Mouse (Mus musculus) forebrain, embryonic 16.5 days (tissue): Measurements from ENCODE around the gene Il6st. TPM values are rescaled to one million over a fixed set of nuclear protein-coding genes. Genes with fewer than 3 reads are reported as not detected.

Experiments
- ATAC-seq: fragments of 200-750 bp; cut with Nextera tagmentation; 2 replicates; pipeline ENCODE4 v1.8.0; 2017; ENCODE audit warnings: mild to moderate bottlenecking, moderate library complexity
- H3K27ac ChIP-seq: fragments of 300-500 bp; sonication (generic); 2 replicates; pipeline ENCODE4 v1.5.1; 2014; ENCODE audit warnings: low read length, control low read depth
- H3K27me3 ChIP-seq: fragments of 300-500 bp; sonication (generic); replicated peaks from 2 replicates; pipeline ENCODE4 v1.6.1; 2014; ENCODE audit warnings: low read length; ENCODE audit not compliant: control insufficient read depth, insufficient read depth
- H3K36me3 ChIP-seq: fragments of 300-500 bp; sonication (generic); 2 replicates; pipeline ENCODE4 v1.6.1; 2014; ENCODE audit not compliant: control insufficient read depth, insufficient read depth
- H3K4me1 ChIP-seq: fragments of 300-500 bp; sonication (generic); replicated peaks from 2 replicates; pipeline ENCODE4 v1.6.1; 2014; ENCODE audit warnings: low read length; ENCODE audit not compliant: control insufficient read depth, insufficient read depth
- H3K4me2 ChIP-seq: fragments of 300-500 bp; sonication (generic); 2 replicates; pipeline ENCODE4 v1.6.1; 2014; ENCODE audit warnings: mild to moderate bottlenecking, low read length, control low read depth
- H3K4me3 ChIP-seq: fragments of 300-500 bp; sonication (generic); replicated peaks from 2 replicates; pipeline ENCODE4 v1.5.1; 2014; ENCODE audit warnings: mild to moderate bottlenecking, low read length, control low read depth
- H3K9ac ChIP-seq: fragments of 300-500 bp; sonication (generic); replicated peaks from 2 replicates; pipeline ENCODE4 v1.6.1; 2014; ENCODE audit warnings: low read depth, low read length, control low read depth
- H3K9me3 ChIP-seq: fragments of 300-500 bp; sonication (generic); 2 replicates; pipeline ENCODE4 v1.6.1; 2016; ENCODE audit warnings: low read length; ENCODE audit not compliant: control insufficient read depth
- WGBS: fragments of 180-500 bp; shearing (Covaris S2); extraction: QIAGEN DNeasy Blood & Tissue Kit; methylation state at CpG from one replicate; pipeline ENCODE4 v1.1.7; 2014; 5-methylcytosine and 5-hydroxymethylcytosine counted together
- polyA plus RNA-seq: library from polyadenylated mRNA; unstranded; fragments of >200 nt; fragmentation: Nextera tagmentation; extraction: Ambion mirVana; gene quantifications from 2 replicates; pipeline ENCODE4 v1.2.1, GENCODE M21; 2015

Gene Il6st
- polyA plus RNA-seq, 1 experiment from 2014 or later: 15.0 TPM

DNA sequence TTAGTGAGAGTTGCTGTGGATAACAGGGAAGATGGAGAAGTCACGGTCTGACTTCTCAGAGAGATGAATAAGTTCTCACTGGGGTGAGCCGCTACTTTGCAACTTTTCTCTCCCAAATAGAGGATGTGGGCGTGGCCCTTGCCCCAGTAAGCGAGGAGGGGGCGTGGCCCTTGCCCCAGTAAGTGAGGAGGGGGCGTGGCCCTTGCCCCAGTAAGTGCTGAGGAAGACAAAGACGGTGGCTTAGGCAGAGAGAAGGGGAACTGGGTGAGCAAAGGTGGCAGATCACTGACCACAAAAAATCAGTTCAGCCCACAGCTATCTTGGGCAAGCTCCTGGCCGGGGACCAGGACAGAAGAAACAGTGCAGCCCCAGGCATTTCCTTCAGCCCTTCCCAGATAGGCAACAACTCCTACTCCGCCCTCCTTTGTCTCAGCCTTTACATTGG, 23.9 kb upstream of the Il6st start:
- no peak overlapping the region for H3K27ac ChIP-seq
- no peak overlapping the region for H3K4me3 ChIP-seq
- H3K4me2 ChIP-seq: peak overlapping the region; percentile 32
- peaks cover 4% of the 10 kb centered on the region; the same call in 1 of the 2 replicates for H3K4me1 ChIP-seq
- H3K9ac ChIP-seq: no peak overlapping the region
- WGBS: 14% methylated on average over 9 of the region's 9 CpGs
- H3K36me3 ChIP-seq: no peaks in the 10 kb centered on the region
- H3K27me3 ChIP-seq: no peaks in the 10 kb centered on the region
- no peak for ATAC-seq
- H3K9me3 ChIP-seq: no peaks in the 10 kb centered on the region

DNA sequence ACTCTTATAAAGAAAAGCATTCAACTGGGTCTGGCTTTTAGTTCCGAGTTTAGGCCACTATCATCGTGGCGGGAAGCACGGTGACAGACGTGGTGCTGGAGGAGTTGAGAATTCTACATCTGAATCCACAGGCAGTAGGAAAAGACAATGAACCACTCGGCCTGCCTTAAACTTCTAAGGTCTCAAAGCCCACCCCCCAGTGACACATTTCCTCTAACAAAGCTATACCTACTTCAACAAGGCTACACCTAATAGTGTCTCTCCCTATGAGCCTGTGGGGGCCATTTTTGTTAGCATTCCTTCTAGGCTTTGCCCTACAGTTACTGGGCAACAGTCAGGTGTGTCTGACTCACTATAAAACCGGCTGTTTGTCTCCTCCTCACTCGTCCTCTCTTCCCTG, 23.2 kb upstream of the Il6st start:
- H3K4me2 ChIP-seq: no peak overlapping the region
- H3K4me1 ChIP-seq: peaks cover 4% of the 10 kb centered on the region; the same call in 1 of the 2 replicates
- H3K4me3 ChIP-seq: no peak overlapping the region
- no peaks in the 10 kb centered on the region for H3K9me3 ChIP-seq
- no peak for ATAC-seq
- no peak overlapping the region for H3K27ac ChIP-seq
- H3K9ac ChIP-seq: no peak overlapping the region
- WGBS: 68% methylated on average over 8 of the region's 8 CpGs
- H3K36me3 ChIP-seq: no peaks in the 10 kb centered on the region
- H3K27me3 ChIP-seq: no peaks in the 10 kb centered on the region

DNA sequence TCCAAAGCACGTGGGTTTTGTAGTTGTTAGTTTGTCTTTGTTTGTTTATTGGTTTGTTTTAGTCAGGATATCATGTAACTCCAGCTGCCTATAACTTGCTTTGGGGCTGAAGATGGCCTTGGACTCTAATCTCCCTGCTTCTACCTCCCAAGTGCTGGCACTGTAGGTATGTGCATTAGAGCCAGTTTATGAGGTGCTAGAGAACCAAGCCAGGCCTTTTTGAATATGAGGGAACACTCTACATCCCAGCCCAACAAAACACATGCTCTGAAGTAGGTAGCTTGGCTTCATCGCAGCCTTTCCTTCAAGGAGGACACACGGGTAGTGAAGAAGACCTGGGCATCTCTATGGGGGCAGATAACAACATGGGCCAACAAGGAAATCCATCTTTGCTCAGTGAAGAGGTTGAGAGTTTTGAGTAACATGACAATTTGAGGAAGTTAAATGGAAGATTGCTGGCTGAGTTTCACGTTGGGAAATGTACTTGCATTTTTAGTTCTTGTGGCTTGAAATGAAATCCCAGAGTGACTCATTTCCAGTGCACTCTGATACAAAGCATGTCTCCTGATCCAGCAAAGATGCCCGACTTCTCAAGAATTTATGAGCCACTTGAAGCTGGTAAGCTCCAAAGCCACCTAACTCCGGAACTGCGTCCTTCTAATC, 20.9 kb upstream of the Il6st start:
- Histone ChIP-seq H3K27me3 (no peaks in the 10 kb centered on the region), H3K9me3 (no peaks in the 10 kb centered on the region), H3K4me1 (peaks cover 4% of the 10 kb centered on the region; the same call in 1 of the 2 replicates), H3K36me3 (no peaks in the 10 kb centered on the region), H3K4me3 (no peak overlapping the region), H3K9ac (no peak overlapping the region), H3K4me2 (no peak overlapping the region), H3K27ac (no peak overlapping the region)
- 88% methylated on average over 7 of the region's 7 CpGs for WGBS
- no peak for ATAC-seq

DNA sequence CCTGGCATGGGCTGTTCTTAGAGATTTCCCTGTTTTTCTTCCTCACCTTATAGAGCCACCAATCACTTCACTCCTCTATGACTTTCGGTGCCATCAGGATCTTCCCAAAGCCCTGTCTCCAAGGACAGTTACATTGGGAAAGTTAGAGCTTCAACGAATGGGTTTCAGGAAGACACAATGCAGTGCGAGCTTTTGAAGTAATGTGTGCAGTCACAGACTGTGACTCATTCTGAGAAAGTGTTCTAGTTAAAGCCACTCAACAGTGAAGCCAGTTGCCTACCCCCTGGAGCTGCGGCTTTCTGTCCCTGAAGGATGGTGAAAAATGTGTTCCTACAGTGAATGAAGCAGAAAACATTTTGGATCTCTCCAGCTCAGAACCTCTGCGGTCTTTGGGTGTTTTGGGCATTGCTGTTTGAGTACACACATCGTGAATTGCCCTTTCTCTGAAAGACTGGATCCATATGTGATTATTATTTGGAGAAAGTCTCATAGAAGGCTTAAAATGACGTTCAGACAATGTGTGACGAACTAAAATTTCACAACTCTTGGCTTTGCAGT, 16.7 kb upstream of the Il6st start:
- no peaks in the 10 kb centered on the region for H3K4me1 ChIP-seq
- 84% methylated on average over 8 of the region's 8 CpGs for WGBS
- ATAC-seq: no peak

DNA sequence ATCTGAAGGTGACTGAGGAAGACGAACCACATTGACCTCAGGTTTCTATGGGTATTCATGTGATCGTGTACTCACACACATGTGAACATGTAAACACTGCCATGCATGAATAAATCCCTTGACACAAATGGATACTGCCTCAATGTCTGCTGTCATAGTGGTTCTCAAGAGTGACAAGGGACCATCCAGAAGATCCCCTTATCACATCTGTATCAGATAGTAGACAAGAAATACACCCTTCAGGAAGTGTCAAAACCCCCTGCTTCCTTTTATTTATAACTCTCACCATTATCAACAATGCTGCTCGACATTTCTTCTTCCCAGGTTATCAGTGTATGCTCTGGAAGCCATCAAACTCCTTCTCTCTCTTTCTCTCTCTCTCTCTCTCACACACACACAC, 13.7 kb upstream of the Il6st start:
- 84% methylated on average over 3 of the region's 3 CpGs for WGBS
- no peak overlapping the region for H3K9ac ChIP-seq
- no peak overlapping the region for H3K4me2 ChIP-seq
- H3K36me3 ChIP-seq: no peaks in the 10 kb centered on the region
- no peaks in the 10 kb centered on the region for H3K9me3 ChIP-seq
- H3K4me3 ChIP-seq: no peak overlapping the region
- H3K4me1 ChIP-seq: no peaks in the 10 kb centered on the region
- ATAC-seq: no peak
- H3K27me3 ChIP-seq: no peaks in the 10 kb centered on the region
- H3K27ac ChIP-seq: no peak overlapping the region

More for the DNA sequence above, 16.7 kb upstream of the Il6st start:
- Histone ChIP-seq H3K4me2 (no peak overlapping the region), H3K27me3 (no peaks in the 10 kb centered on the region), H3K27ac (no peak overlapping the region), H3K9me3 (no peaks in the 10 kb centered on the region), H3K36me3 (no peaks in the 10 kb centered on the region), H3K9ac (no peak overlapping the region), H3K4me3 (no peak overlapping the region)

DNA sequence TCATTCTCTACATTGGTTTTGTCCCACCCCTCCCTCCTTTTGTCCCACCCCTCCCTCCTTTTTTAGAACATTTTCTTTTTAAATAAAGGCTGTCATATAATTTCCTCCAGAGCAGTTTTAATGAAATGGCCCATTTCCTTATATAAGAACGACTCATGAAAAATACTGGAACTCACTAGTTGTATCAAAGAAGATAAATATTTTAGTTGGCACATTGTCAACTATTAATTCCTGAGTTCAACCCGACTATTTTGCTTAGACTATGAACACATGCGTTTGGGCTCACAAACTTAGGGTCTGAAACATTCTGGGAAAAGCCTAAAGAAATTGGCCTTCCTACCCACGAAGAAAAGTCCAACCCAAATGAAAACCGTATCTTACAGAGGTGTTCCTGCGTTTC, 6.5 kb upstream of the Il6st start:
- no peak for ATAC-seq
- Histone ChIP-seq H3K27ac (no peak overlapping the region), H3K4me3 (no peak overlapping the region), H3K4me2 (no peak overlapping the region), H3K4me1 (no peaks in the 10 kb centered on the region), H3K27me3 (no peaks in the 10 kb centered on the region), H3K9ac (no peak overlapping the region), H3K9me3 (no peaks in the 10 kb centered on the region), H3K36me3 (no peaks in the 10 kb centered on the region)
- 84% methylated on average over 6 of the region's 6 CpGs for WGBS

DNA sequence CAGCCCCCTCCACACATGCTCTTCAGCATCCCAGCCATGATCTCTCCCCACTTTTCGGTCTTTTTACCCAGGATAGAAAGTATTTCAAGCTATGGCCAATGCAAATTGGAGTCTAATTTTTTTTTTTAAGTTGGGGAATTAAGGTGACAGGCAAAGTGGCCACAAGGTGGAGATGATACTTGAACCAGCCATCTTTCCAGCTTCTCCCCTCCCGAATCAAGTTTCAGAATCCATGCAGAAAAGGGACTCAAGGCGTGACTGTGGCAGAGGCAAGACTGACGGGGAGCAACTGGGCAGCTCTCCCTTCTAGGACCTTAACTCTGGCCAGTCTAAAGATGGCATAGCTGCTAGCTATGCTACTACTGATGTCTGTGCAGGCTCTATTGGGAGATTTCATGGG, 5.9 kb upstream of the Il6st start:
- Histone ChIP-seq H3K9me3 (no peaks in the 10 kb centered on the region), H3K4me1 (no peaks in the 10 kb centered on the region), H3K9ac (no peak overlapping the region), H3K4me2 (no peak overlapping the region), H3K36me3 (no peaks in the 10 kb centered on the region), H3K4me3 (no peak overlapping the region), H3K27me3 (no peaks in the 10 kb centered on the region), H3K27ac (no peak overlapping the region)
- 82% methylated on average over 4 of the region's 4 CpGs for WGBS
- ATAC-seq: no peak

DNA sequence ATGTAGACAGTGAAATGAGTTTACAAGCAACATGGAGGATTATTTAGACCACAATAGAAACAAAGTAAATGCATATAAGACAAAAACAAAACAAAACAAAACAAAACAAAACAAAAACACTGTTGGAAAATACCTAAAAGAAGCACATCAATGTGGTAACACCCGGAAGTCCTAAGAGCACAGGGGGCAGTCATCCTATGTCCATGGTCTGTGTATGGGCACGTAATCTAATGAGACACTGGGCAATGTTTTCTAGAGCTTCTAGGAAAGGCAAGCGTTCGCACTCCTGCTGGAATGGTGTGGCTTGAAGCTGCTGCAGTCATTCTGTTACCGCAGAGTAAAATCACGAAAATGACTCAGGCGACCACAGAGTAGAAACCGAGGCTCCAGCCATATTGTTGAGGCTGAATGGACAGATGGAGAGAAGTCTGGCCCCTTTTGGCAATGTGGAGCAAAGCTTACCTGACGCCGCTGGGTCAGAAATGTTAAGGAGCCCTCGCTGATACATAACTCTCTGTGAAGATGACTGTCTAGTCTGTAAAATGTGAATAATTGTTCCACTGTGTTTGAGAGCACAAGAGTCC, 5.3 kb upstream of the Il6st start:
- Histone ChIP-seq H3K4me1 (peaks cover 3% of the 10 kb centered on the region; the same call in 1 of the 2 replicates), H3K27ac (no peak overlapping the region), H3K27me3 (no peaks in the 10 kb centered on the region), H3K4me2 (no peak overlapping the region), H3K4me3 (no peak overlapping the region), H3K9me3 (no peaks in the 10 kb centered on the region), H3K9ac (no peak overlapping the region), H3K36me3 (no peaks in the 10 kb centered on the region)
- 88% methylated on average over 11 of the region's 11 CpGs for WGBS
- ATAC-seq: no peak

DNA sequence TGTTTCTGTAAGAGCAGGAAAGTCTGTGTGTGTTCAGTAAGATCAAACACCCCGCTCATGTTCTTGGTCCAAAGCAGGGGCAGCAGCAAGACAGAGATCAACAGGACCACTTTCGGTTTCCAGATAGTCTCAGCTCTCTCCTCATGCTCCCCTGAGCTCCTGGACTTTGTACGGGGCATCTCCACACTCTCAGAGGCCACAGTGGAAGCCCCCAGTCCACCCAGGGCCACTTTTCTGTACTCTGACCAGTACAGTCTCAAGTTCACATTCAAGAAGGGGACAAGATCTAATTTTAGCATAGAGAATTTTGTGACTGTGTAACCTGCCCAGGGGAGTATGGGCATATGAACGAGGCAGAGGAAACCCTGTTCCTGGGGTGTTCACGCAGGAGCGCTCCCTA, 3.9 kb upstream of the Il6st start:
- ATAC-seq: no peak
- Histone ChIP-seq H3K4me2 (no peak overlapping the region), H3K27ac (no peak overlapping the region), H3K9ac (no peak overlapping the region), H3K36me3 (no peaks in the 10 kb centered on the region), H3K4me1 (peaks cover 10% of the 10 kb centered on the region; the same call in 1 of the 2 replicates), H3K9me3 (no peaks in the 10 kb centered on the region), H3K4me3 (no peak overlapping the region), H3K27me3 (no peaks in the 10 kb centered on the region)
- WGBS: 87% methylated on average over 6 of the region's 6 CpGs
